Comparison of ENCODE assay signal across 11 mouse cellular contexts in genomic region chr17:5001531-5002131, GRCm38 (mm10). TPM values are rescaled to one million over a fixed set of nuclear protein-coding genes. Genes with fewer than 3 reads are reported as not detected.
DNase-seq lines count a peak whose midpoint lies in the region; ATAC-seq and TF ChIP-seq lines count a peak whose summit lies in the region.
"Had no signal": no experiment of that assay in that cellular context is flagged by ENCODE, and none has a peak within 500 bp of the region (broad histone marks: within the 10 kb centered on the region; RNA-seq: fewer than 3 reads in every experiment).

No protein-coding gene starts in this region.

- no peak for TF ChIP-seq CTCF in midbrain, postnatal 0 days (IDR thresholded peaks at IDR 0.05)

- DNase-seq in heart, adult 18-20 months, result peak; percentile 59 to 61
- DNase-seq in heart, postnatal 36 days, result no peak
- no peak for DNase-seq in midbrain, postnatal 0 days (ENCODE audit: low spot score)
- peak; percentile 32 to 50 for DNase-seq in lung, postnatal 4 days
- no peak for DNase-seq in left cerebral cortex, postnatal 14 days (ENCODE audit: low spot score in 2 of 2)

- no peaks in the 10 kb centered on the region for H3K27me3 ChIP-seq in midbrain, postnatal 0 days (ENCODE audit: insufficient read depth, low read length)
- H3K27me3 ChIP-seq in midbrain, embryonic 15.5 days (replicated peaks), result no peaks in the 10 kb centered on the region
- H3K27me3 ChIP-seq: embryonic facial prominence, embryonic 13.5 days; liver, embryonic 12.5 days had no signal

- no peaks in the 10 kb centered on the region for H3K9me3 ChIP-seq in midbrain, postnatal 0 days (ENCODE audit: low read length)
- no peaks in the 10 kb centered on the region for H3K9me3 ChIP-seq in midbrain, embryonic 15.5 days
- H3K9me3 ChIP-seq: embryonic facial prominence, embryonic 13.5 days; liver, embryonic 12.5 days had no signal

- no peak overlapping the region for H3K27ac ChIP-seq in midbrain, postnatal 0 days (ENCODE audit: low read depth, low read length)
- H3K27ac ChIP-seq in midbrain, embryonic 15.5 days, result no peak overlapping the region
- H3K27ac ChIP-seq: embryonic facial prominence, embryonic 13.5 days; liver, embryonic 12.5 days had no signal

- peaks cover 10% of the 10 kb centered on the region for H3K4me1 ChIP-seq in midbrain, postnatal 0 days (ENCODE audit: insufficient read depth, low read length)
- H3K4me1 ChIP-seq in midbrain, embryonic 15.5 days, result peaks cover 72% of the 10 kb centered on the region

- H3K36me3 ChIP-seq in midbrain, postnatal 0 days (ENCODE audit: insufficient read depth, low read length), result no peaks in the 10 kb centered on the region
- H3K36me3 ChIP-seq in midbrain, embryonic 15.5 days (replicated peaks), result no peaks in the 10 kb centered on the region
- H3K36me3 ChIP-seq: embryonic facial prominence, embryonic 13.5 days; liver, embryonic 12.5 days had no signal

- H3K9ac ChIP-seq in midbrain, postnatal 0 days (replicated peaks; ENCODE audit: low read length, poor library complexity, severe bottlenecking), result no peak overlapping the region
- no peak overlapping the region for H3K9ac ChIP-seq in midbrain, embryonic 15.5 days
- H3K9ac ChIP-seq: embryonic facial prominence, embryonic 13.5 days; liver, embryonic 12.5 days had no signal

- H3K4me2 ChIP-seq in midbrain, postnatal 0 days (ENCODE audit: low read depth, low read length, poor library complexity, severe bottlenecking), result 0 out of 2 replicates have a peak overlapping the region, but pooled peaks have one; percentile 12
- no peak overlapping the region for H3K4me2 ChIP-seq in midbrain, embryonic 15.5 days
- H3K4me2 ChIP-seq: liver, embryonic 12.5 days had no signal

- 50% methylated on average over 9 of the region's 9 CpGs for WGBS in midbrain, postnatal 0 days
- WGBS in midbrain, embryonic 15.5 days, result 45% methylated on average over 9 of the region's 9 CpGs

- ATAC-seq in midbrain, postnatal 0 days (ENCODE audit: low FRiP score), result no peak
- ATAC-seq in midbrain, embryonic 15.5 days (replicated peaks), result no peak
- 0 out of 2 replicates have a peak, but pooled peaks have one; percentile 20 for ATAC-seq in common myeloid progenitor, adult 5-6 weeks (replicated peaks; ENCODE audit: low read depth, poor library complexity, severe bottlenecking)
- ATAC-seq in CD4-positive, CD25-positive, alpha-beta regulatory T cell, adult 4 months, result no peak
- ATAC-seq: liver, embryonic 12.5 days had no signal

- no peak overlapping the region for H3K4me3 ChIP-seq in midbrain, postnatal 0 days (ENCODE audit: low read depth, low read length)
- no peak overlapping the region for H3K4me3 ChIP-seq in midbrain, embryonic 15.5 days
- H3K4me3 ChIP-seq: liver, embryonic 12.5 days; myocyte had no signal

- intact Hi-C loops in heart, postnatal 36 days (cut with DNase I), result no loop called here
- intact Hi-C loops in left cerebral cortex, postnatal 14 days (cut with DNase I), result loop anchor here (10.0 kb wide), 1 partner anchor 83 kb away; no protein-coding TSS in a partner anchor

RNA-seq across cellular contexts. Expression of gene Arid1b, which starts 7.5 kb away (rescaled TPM):
- total RNA-seq in heart, adult 18-20 months (2021), result 10 to 100 TPM; 23.5 to 27.7 TPM
- 10 to 100 TPM; 27.8 to 28.3 TPM for total RNA-seq in heart, postnatal 36 days (2021)
- total RNA-seq in midbrain, postnatal 0 days (2014; rRNA removed), result 62.0 and 73.3 TPM in 2 replicates
- 10.1 and 11.9 TPM in 2 replicates for polyA plus RNA-seq in midbrain, postnatal 0 days (2015; fragmentation: Nextera tagmentation; extraction: Ambion mirVana)
- polyA plus RNA-seq in midbrain, embryonic 15.5 days (2015; fragmentation: Nextera tagmentation; extraction: Ambion mirVana), result 14.4 and 16.5 TPM in 2 replicates
- 36.2 and 48.6 TPM in 2 replicates for total RNA-seq in common myeloid progenitor, adult 5-6 weeks (2017)
- polyA plus RNA-seq in CD4-positive, CD25-positive, alpha-beta regulatory T cell, adult 4 months (2017; shearing (Covaris generic)), result 10 to 100 TPM; 12.5 to 16.0 TPM
- 10 to 100 TPM; 77.7 to 79.6 TPM for total RNA-seq in left cerebral cortex, postnatal 14 days (2021)

Comparison
In these comparisons a context has a peak if more than half of its experiments do, and no peak if none do; other contexts are left out.
1. DNase-seq: peak in heart, adult 18-20 months (2 of 2) and lung, postnatal 4 days (2 of 2); none in heart, postnatal 36 days (0 of 2), midbrain, postnatal 0 days (single experiment) and left cerebral cortex, postnatal 14 days (0 of 2).